Mouse (Mus musculus) liver, embryonic 14.5 days (tissue): ENCODE measurements at regions not wholly inside any gene's neighbourhood (a gene's known extent, or its start where the extent isn't known, plus 50 kb on each side); places are given as distances from the start of the nearest gene placed in this dataset.

Experiments
- ATAC-seq: fragments of 200-750 bp; cut with Nextera tagmentation; 2 replicates; pipeline ENCODE4 v1.8.0; 2017; ENCODE audit warnings: moderate number of reproducible peaks, mild to moderate bottlenecking, moderate library complexity; ENCODE audit not compliant: insufficient read depth
- DNase-seq, 3 experiments: peaks; one replicate each; pipeline ENCODE4 v3.0.0-alpha.2; 2012 to 2013; ENCODE audit warnings: low read depth in 3 of 3, low spot score in 3 of 3
- H3K27ac ChIP-seq: fragments of 300-500 bp; sonication (generic); 2 replicates; pipeline ENCODE4 v1.5.1; 2014; ENCODE audit warnings: moderate library complexity, mild to moderate bottlenecking, control low read depth, inconsistent platforms
- H3K27me3 ChIP-seq: fragments of 300-500 bp; sonication (generic); 2 replicates; pipeline ENCODE4 v1.6.1; 2014; ENCODE audit warnings: mild to moderate bottlenecking, low read length, moderate library complexity; ENCODE audit not compliant: control insufficient read depth, insufficient read depth
- H3K36me3 ChIP-seq: fragments of 300-500 bp; sonication (generic); replicated peaks from 2 replicates; pipeline ENCODE4 v1.6.1; 2014; ENCODE audit warnings: low read depth; ENCODE audit not compliant: control insufficient read depth, insufficient read depth
- H3K4me1 ChIP-seq, 2 experiments: fragments of 200-500 bp in 1 of 2; fragments of 300-500 bp in 1 of 2; sonication (generic) in 1 of 2; replicated peaks; 2 replicates each; pipeline ENCODE4 v1.6.1; 2012 to 2014; ENCODE audit warnings: antibody characterized with exemption in 1 of 2, inconsistent platforms in 1 of 2, low read length in 1 of 2; ENCODE audit not compliant: control insufficient read depth in 2 of 2, insufficient read depth in 2 of 2
- H3K4me2 ChIP-seq: fragments of 300-500 bp; sonication (generic); 2 replicates; pipeline ENCODE4 v1.6.1; 2014; ENCODE audit warnings: low read depth, mild to moderate bottlenecking, control low read depth, moderate library complexity
- H3K4me3 ChIP-seq, 2 experiments: fragments of 200-500 bp in 1 of 2; fragments of 300-500 bp in 1 of 2; sonication (generic) in 1 of 2; 2 replicates each; pipeline ENCODE4 v1.5.1; 2012 to 2014; ENCODE audit warnings: low read depth in 2 of 2, low read length in 2 of 2, mild to moderate bottlenecking in 2 of 2, control low read depth in 1 of 2, inconsistent platforms in 1 of 2, moderate library complexity in 1 of 2; ENCODE audit not compliant: insufficient read depth in 1 of 2
- H3K9ac ChIP-seq: fragments of 300-500 bp; sonication (generic); replicated peaks from 2 replicates; pipeline ENCODE4 v1.6.1; 2014; ENCODE audit warnings: mild to moderate bottlenecking, control low read depth, moderate library complexity
- H3K9me3 ChIP-seq: fragments of 300-500 bp; sonication (generic); 2 replicates; pipeline ENCODE4 v1.6.1; 2016; ENCODE audit warnings: low read length, mixed read lengths; ENCODE audit not compliant: control insufficient read depth
- CTCF ChIP-seq: IDR thresholded peaks from 2 replicates; pipeline ENCODE4 v1.5.1; 2016; ENCODE audit warnings: antibody characterized with exemption, low read depth, control low read depth
- EP300 ChIP-seq: IDR thresholded peaks from 2 replicates; pipeline ENCODE4 v1.6.1; 2016; ENCODE audit warnings: antibody characterized with exemption, low read depth
- WGBS: fragments of 180-500 bp; shearing (Covaris S2); extraction: QIAGEN DNeasy Blood & Tissue Kit; methylation state at CpG from one replicate; pipeline ENCODE4 v1.1.7; 2014; ENCODE audit not compliant: insufficient replicate concordance; 5-methylcytosine and 5-hydroxymethylcytosine counted together

- H3K9me3 ChIP-seq: no peaks in the 10 kb centered on the region
- DNase-seq: no peak
- no peaks in the 10 kb centered on the region for H3K4me1 ChIP-seq
- H3K27ac ChIP-seq: no peak overlapping the region
- 73% methylated on average over 6 of the region's 6 CpGs for WGBS
- TF ChIP-seq CTCF (no peak), EP300 (no peak)
- no peak overlapping the region for H3K4me2 ChIP-seq
- no peak overlapping the region for H3K4me3 ChIP-seq
- H3K36me3 ChIP-seq: no peaks in the 10 kb centered on the region
- H3K27me3 ChIP-seq: no peaks in the 10 kb centered on the region
- H3K9ac ChIP-seq: no peak overlapping the region
- ATAC-seq: no peak
These were observed 118.6 kb downstream of the Cdh26 start for GRCm38 (mm10) chr2:178548937-178549336.

DNA sequence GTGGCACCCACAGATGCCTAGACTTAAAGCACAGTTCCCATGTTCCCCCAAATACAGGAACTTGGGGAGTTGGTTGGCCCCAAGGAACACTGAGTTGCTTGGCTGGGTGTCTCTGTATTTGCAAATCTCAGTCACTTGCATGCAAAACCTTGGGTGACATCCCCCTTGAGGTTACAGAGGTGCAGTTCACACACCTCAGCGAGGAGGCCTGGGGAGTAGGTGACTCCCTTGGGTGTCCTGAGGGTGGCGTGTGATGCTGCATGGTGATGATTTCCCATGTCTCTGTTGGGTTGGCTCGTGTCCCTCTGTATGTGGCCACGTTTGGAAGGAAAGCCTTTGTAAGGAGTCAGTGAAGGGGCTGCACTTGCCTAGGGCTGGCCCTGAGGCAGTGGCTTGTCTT, 123.4 kb downstream of the Cdh26 start:
- Histone ChIP-seq H3K36me3 (no peaks in the 10 kb centered on the region), H3K27me3 (no peaks in the 10 kb centered on the region), H3K27ac (no peak overlapping the region), H3K4me1 (no peaks in the 10 kb centered on the region), H3K9me3 (no peaks in the 10 kb centered on the region), H3K4me2 (no peak overlapping the region), H3K4me3 (no peak overlapping the region), H3K9ac (no peak overlapping the region)
- DNase-seq (no peak), ATAC-seq (no peak)
- TF ChIP-seq EP300: no peak
- no peak for TF ChIP-seq CTCF
- 39% methylated on average over 4 of the region's 4 CpGs for WGBS

- no peak overlapping the region for H3K4me2 ChIP-seq
- ATAC-seq (no peak), DNase-seq (no peak)
- no peak overlapping the region for H3K27ac ChIP-seq
- no peaks in the 10 kb centered on the region for H3K36me3 ChIP-seq
- H3K9me3 ChIP-seq: no peaks in the 10 kb centered on the region
- H3K9ac ChIP-seq: no peak overlapping the region
- no peak overlapping the region for H3K4me3 ChIP-seq
- no peaks in the 10 kb centered on the region for H3K27me3 ChIP-seq
- no peaks in the 10 kb centered on the region for H3K4me1 ChIP-seq
- no peak for TF ChIP-seq EP300
- no peak for TF ChIP-seq CTCF
- WGBS: 48% methylated on average over 3 of the region's 3 CpGs
These were observed 125.5 kb downstream of the Cdh26 start for GRCm38 (mm10) chr2:178555692-178556340.

DNA sequence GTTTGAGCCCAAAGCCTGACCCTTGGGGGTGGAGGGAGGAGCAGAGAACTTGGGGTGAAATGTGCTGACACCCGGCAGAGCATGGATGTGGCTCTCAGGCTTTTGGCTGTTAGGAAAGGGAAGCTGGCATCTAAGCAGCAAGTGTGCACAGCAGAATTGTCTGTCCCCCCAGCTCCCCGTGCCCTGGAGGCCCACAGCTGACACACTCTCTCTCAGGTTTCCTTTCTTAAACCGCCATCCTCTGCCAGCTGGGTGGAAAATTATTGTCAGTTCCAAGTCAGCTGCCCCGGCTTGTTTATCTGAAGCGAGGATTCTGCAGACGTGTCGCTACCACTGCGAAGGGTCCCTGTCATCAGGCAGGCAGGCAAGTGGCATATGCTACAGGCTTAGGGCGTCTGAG, 127.6 kb downstream of the Cdh26 start:
- TF ChIP-seq CTCF (no peak), EP300 (no peak)
- H3K27me3 ChIP-seq: no peaks in the 10 kb centered on the region
- H3K4me2 ChIP-seq: no peak overlapping the region
- no peak overlapping the region for H3K9ac ChIP-seq
- ATAC-seq (no peak), DNase-seq (no peak)
- no peaks in the 10 kb centered on the region for H3K4me1 ChIP-seq
- WGBS: 48% methylated on average over 9 of the region's 9 CpGs
- no peaks in the 10 kb centered on the region for H3K36me3 ChIP-seq
- no peaks in the 10 kb centered on the region for H3K9me3 ChIP-seq
- no peak overlapping the region for H3K4me3 ChIP-seq
- H3K27ac ChIP-seq: no peak overlapping the region

GRCm38 (mm10) chr2:178563287-178563686, 133.0 kb downstream of the Cdh26 start:
- H3K9ac ChIP-seq: no peak overlapping the region
- H3K4me3 ChIP-seq: no peak overlapping the region
- H3K9me3 ChIP-seq: no peaks in the 10 kb centered on the region
- DNase-seq (no peak), ATAC-seq (no peak)
- H3K4me1 ChIP-seq: no peaks in the 10 kb centered on the region
- WGBS: 48% methylated on average over 7 of the region's 7 CpGs
- H3K4me2 ChIP-seq: no peak overlapping the region
- H3K36me3 ChIP-seq: no peaks in the 10 kb centered on the region
- TF ChIP-seq EP300: no peak
- no peak for TF ChIP-seq CTCF
- no peaks in the 10 kb centered on the region for H3K27me3 ChIP-seq
- H3K27ac ChIP-seq: no peak overlapping the region
